Comparison of ENCODE assay signal across 8 mouse cellular contexts in the genomic region with DNA sequence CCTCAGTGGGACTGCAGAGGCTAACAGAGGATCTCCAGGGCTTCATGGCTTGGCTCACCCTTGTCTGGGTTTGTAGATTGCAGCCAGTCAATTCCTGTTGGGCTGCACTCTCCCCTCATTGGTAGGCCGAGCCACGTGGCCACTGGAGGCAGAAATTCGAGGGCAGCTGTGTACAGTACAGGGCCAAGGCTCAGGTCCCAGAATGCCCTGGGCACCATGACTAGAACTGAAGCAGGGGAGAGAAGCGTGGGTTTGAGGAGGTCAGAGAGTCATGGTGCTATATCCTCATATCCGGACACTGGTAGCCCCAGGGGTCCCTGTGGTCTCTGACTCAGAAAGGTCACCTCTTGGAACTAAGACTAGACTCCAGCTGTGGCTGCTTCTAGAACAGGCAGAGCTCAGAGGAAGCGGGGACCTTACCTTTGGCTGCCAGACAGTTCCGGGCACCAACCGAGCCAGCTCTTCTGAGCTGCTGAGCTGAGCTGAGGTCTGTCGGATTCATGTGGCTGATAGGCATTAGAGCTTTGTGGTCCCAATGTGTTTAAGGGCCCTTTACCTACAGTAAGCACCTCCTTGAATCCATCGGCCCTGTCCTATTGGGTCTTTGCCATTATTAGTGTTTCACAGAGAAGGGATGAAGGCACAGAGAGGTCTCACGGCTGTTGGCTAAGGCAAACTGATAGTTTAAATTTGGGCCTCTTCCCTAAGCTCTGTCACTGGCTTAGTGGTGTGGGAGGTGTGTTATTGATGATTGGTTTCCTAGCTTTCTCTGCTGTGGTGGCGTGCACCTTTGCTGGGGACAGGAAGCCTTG.
DNase-seq lines count a peak whose midpoint lies in the region; ATAC-seq lines count a peak whose summit lies in the region.

No protein-coding gene starts in this region.

- ATAC-seq in forebrain, embryonic 16.5 days = no peak
- ATAC-seq in limb, embryonic 15.5 days (ENCODE audit: insufficient number of reproducible peaks, low FRiP score, low TSS enrichment, low read depth) = no peak

- no peaks in the 10 kb centered on the region for H3K36me3 ChIP-seq in forebrain, embryonic 16.5 days (ENCODE audit: control insufficient read depth, insufficient read depth)
- H3K36me3 ChIP-seq in limb, embryonic 15.5 days = no peaks in the 10 kb centered on the region
- H3K36me3 ChIP-seq in splenic B cell, adult 2 months (ENCODE audit: control insufficient read depth, insufficient read depth, low read length, poor library complexity, severe bottlenecking) = no peaks in the 10 kb centered on the region; the same call in 1 of the 2 replicates

- peaks cover 36% of the 10 kb centered on the region for H3K4me1 ChIP-seq in forebrain, embryonic 16.5 days (replicated peaks; ENCODE audit: control insufficient read depth, insufficient read depth, low read length)
- H3K4me1 ChIP-seq in limb, embryonic 15.5 days = peaks cover 93% of the 10 kb centered on the region

- H3K9ac ChIP-seq in forebrain, embryonic 16.5 days (replicated peaks; ENCODE audit: low read depth, low read length) = no peak overlapping the region
- H3K9ac ChIP-seq in limb, embryonic 15.5 days = no peak overlapping the region

- WGBS in forebrain, embryonic 16.5 days = 69% methylated on average over 12 of the region's 12 CpGs
- 33% methylated on average over 12 of the region's 12 CpGs for WGBS in limb, embryonic 15.5 days

- peak; percentile 53 for DNase-seq in embryo, embryonic 11 days
- DNase-seq in embryo, embryonic 10.5 days (ENCODE audit: low spot score) = no peak
- DNase-seq in CD4-positive, CD25-positive, alpha-beta regulatory T cell, adult 2 months (ENCODE audit: low read depth, low spot score) = peak; percentile 77
- peak; percentile 39 for DNase-seq in splenic B cell, adult 2 months (ENCODE audit: low read depth, low spot score)
- DNase-seq in urinary bladder, adult 2 months (ENCODE audit: low spot score) = no peak
- DNase-seq in spleen, postnatal 10 days (ENCODE audit: low spot score in 2 of 2) = no peak

- H3K4me3 ChIP-seq in forebrain, embryonic 16.5 days (replicated peaks; ENCODE audit: low read length) = no peak overlapping the region
- no peak overlapping the region for H3K4me3 ChIP-seq in limb, embryonic 15.5 days

- no peaks in the 10 kb centered on the region for H3K9me3 ChIP-seq in forebrain, embryonic 16.5 days (ENCODE audit: control insufficient read depth, low read length)
- no peaks in the 10 kb centered on the region for H3K9me3 ChIP-seq in limb, embryonic 15.5 days

- no peak overlapping the region for H3K4me2 ChIP-seq in forebrain, embryonic 16.5 days (ENCODE audit: low read length)
- H3K4me2 ChIP-seq in limb, embryonic 15.5 days = peak overlapping the region; percentile 22; the same call in 1 of the 2 replicates

- no peaks in the 10 kb centered on the region for H3K27me3 ChIP-seq in forebrain, embryonic 16.5 days (replicated peaks; ENCODE audit: control insufficient read depth, insufficient read depth, low read length)
- no peaks in the 10 kb centered on the region for H3K27me3 ChIP-seq in limb, embryonic 15.5 days
- no peaks in the 10 kb centered on the region for H3K27me3 ChIP-seq in splenic B cell, adult 2 months (ENCODE audit: control insufficient read depth, insufficient read depth, low read length, poor library complexity, severe bottlenecking)

- H3K27ac ChIP-seq in forebrain, embryonic 16.5 days (ENCODE audit: low read length) = peak overlapping the region; percentile 25; the same call in 1 of the 2 replicates
- peak overlapping the region; percentile 85 for H3K27ac ChIP-seq in limb, embryonic 15.5 days

Comparison
In these comparisons a context has a peak if more than half of its experiments do, and no peak if none do; other contexts are left out.
1. DNase-seq: peak in embryo, embryonic 11 days (single experiment), CD4-positive, CD25-positive, alpha-beta regulatory T cell, adult 2 months (single experiment) and splenic B cell, adult 2 months (single experiment); none in embryo, embryonic 10.5 days (single experiment), urinary bladder, adult 2 months (single experiment) and spleen, postnatal 10 days (0 of 2).